Mouse (Mus musculus) limb, embryonic 14.5 days (tissue): ENCODE measurements around the gene Csgalnact2. TPM values are rescaled to one million over a fixed set of nuclear protein-coding genes. Genes with fewer than 3 reads are reported as not detected.

Source experiments
- ATAC-seq: fragments of 200-750 bp; cut with Nextera tagmentation; 2 replicates; pipeline ENCODE4 v1.8.0; 2017; ENCODE audit warnings: low read depth, moderate number of reproducible peaks, moderate TSS enrichment; ENCODE audit not compliant: low FRiP score
- DNase-seq: peaks from one replicate; pipeline ENCODE4 v3.0.0-alpha.2; 2015; ENCODE audit warnings: low spot score
- H3K27ac ChIP-seq: fragments of 300-500 bp; sonication (generic); replicated peaks from 2 replicates; pipeline ENCODE4 v1.5.1; 2014; ENCODE audit warnings: low read depth, mild to moderate bottlenecking, low read length, moderate library complexity, mixed read lengths
- H3K27me3 ChIP-seq: fragments of 300-500 bp; sonication (generic); 2 replicates; pipeline ENCODE4 v1.6.1; 2014; ENCODE audit warnings: low read length, mixed read lengths; ENCODE audit not compliant: control insufficient read depth, insufficient read depth
- H3K36me3 ChIP-seq: fragments of 300-500 bp; sonication (generic); 2 replicates; pipeline ENCODE4 v1.6.1; 2014; ENCODE audit warnings: mild to moderate bottlenecking, low read length, moderate library complexity, mixed read lengths; ENCODE audit not compliant: control insufficient read depth, insufficient read depth
- H3K4me1 ChIP-seq: fragments of 300-500 bp; sonication (generic); 2 replicates; pipeline ENCODE4 v1.6.1; 2014; ENCODE audit warnings: antibody characterized with exemption, low read length, mixed read lengths; ENCODE audit not compliant: control insufficient read depth, insufficient read depth
- H3K4me2 ChIP-seq: fragments of 300-500 bp; sonication (generic); replicated peaks from 2 replicates; pipeline ENCODE4 v1.6.1; 2014; ENCODE audit warnings: low read depth, mild to moderate bottlenecking, low read length, moderate library complexity; ENCODE audit not compliant: severe bottlenecking
- H3K4me3 ChIP-seq: fragments of 300-500 bp; sonication (generic); replicated peaks from 2 replicates; pipeline ENCODE4 v1.5.1; 2014; ENCODE audit warnings: low read length
- H3K9ac ChIP-seq: fragments of 300-500 bp; sonication (generic); 2 replicates; pipeline ENCODE4 v1.6.1; 2014; ENCODE audit warnings: mild to moderate bottlenecking, low read depth, low read length, moderate library complexity; ENCODE audit not compliant: severe bottlenecking
- H3K9me3 ChIP-seq: fragments of 300-500 bp; sonication (generic); 2 replicates; pipeline ENCODE4 v1.6.1; 2016; ENCODE audit warnings: low read length; ENCODE audit not compliant: control insufficient read depth
- POLR2A ChIP-seq: fragments of 200-500 bp; IDR thresholded peaks from 2 replicates; pipeline ENCODE4 v1.8.0; 2012; ENCODE audit warnings: inconsistent platforms, mild to moderate bottlenecking, moderate library complexity, borderline replicate concordance; ENCODE audit not compliant: insufficient read depth, insufficient read length; ENCODE audit errors: extremely low read depth
- WGBS: fragments of 180-500 bp; shearing (Covaris S2); extraction: QIAGEN DNeasy Blood & Tissue Kit; methylation state at CpG from one replicate; pipeline ENCODE4 v1.1.7; 2014; 5-methylcytosine and 5-hydroxymethylcytosine counted together
- polyA plus RNA-seq, 2 experiments: library from polyadenylated mRNA; depleted of rRNA in 1 of 2; stranded (reverse) in 1 of 2; unstranded in 1 of 2; fragments of >200 nt; fragmentation: Nextera tagmentation in 1 of 2; extraction: Ambion mirVana in 1 of 2; gene quantifications; 2 replicates each; pipeline versions ENCODE4 v1.2.1 to v1.2.3; 2012 to 2014

Gene Csgalnact2
- polyA plus RNA-seq, 2 experiments, result 11.6 to 20.8 TPM

- ATAC-seq (no peak), DNase-seq (no peak)
- H3K27ac ChIP-seq, result no peak overlapping the region
- no peak for TF ChIP-seq POLR2A
- no peaks in the 10 kb centered on the region for H3K4me1 ChIP-seq
- H3K27me3 ChIP-seq, result no peaks in the 10 kb centered on the region
- H3K4me2 ChIP-seq, result no peak overlapping the region
- no peaks in the 10 kb centered on the region for H3K9me3 ChIP-seq
- H3K4me3 ChIP-seq, result no peak overlapping the region
- WGBS, result 86% methylated on average over 14 of the region's 14 CpGs
- no peaks in the 10 kb centered on the region for H3K36me3 ChIP-seq
- H3K9ac ChIP-seq, result no peak overlapping the region
Observed at GRCm38 (mm10) chr6:118168106-118168505, 29.2 kb upstream of the Csgalnact2 start.

DNA sequence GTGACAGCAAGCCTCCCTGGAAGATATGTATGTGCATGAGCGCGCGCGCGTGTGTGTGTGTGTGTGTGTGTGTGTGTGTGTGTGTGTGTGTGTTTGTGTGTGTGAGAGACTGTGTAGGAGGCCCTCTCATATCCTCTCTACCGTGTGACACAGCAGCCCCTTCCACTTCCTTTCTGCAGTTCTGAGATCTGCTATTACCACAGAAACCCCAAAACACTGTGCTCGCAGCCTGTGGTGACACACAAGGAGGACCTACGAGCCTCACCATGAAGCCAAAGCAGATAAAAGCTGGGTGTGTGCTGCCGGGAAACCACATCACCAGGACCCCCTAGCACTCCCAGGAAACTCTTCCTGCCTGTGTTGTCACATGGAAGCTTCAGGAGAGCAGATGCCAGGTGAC lies 28.1 kb upstream of the Csgalnact2 start:
- ATAC-seq (no peak), DNase-seq (no peak)
- H3K27ac ChIP-seq, result no peak overlapping the region
- H3K9me3 ChIP-seq, result no peaks in the 10 kb centered on the region
- H3K27me3 ChIP-seq, result no peaks in the 10 kb centered on the region
- H3K4me3 ChIP-seq, result no peak overlapping the region
- 95% methylated on average over 9 of the region's 9 CpGs for WGBS
- H3K4me1 ChIP-seq, result no peaks in the 10 kb centered on the region
- H3K36me3 ChIP-seq, result no peaks in the 10 kb centered on the region
- no peak overlapping the region for H3K9ac ChIP-seq
- H3K4me2 ChIP-seq, result no peak overlapping the region
- no peak for TF ChIP-seq POLR2A

DNA sequence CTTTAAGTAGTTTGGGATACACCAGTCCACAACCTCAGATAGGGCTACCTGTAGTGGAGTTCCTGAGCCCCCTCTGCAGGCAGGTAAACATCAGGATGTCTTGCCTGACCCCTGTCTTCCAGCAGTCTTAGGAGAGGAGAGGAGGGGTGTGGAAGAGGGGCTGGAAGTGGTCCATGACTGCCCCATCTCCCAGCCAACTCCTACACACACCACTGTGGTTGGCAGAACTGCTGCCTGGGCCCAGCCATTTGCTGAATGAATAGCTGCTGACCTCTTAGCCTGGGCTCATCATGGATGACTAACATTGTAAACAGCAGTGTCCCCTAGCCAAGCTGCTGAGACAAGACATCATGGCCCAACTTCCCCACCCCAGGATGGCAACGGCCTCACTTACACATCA lies 26.6 kb upstream of the Csgalnact2 start:
- no peaks in the 10 kb centered on the region for H3K36me3 ChIP-seq
- H3K27ac ChIP-seq, result no peak overlapping the region
- no peak for TF ChIP-seq POLR2A
- no peaks in the 10 kb centered on the region for H3K27me3 ChIP-seq
- H3K4me2 ChIP-seq, result no peak overlapping the region
- no peak overlapping the region for H3K9ac ChIP-seq
- H3K4me3 ChIP-seq, result no peak overlapping the region
- H3K9me3 ChIP-seq, result no peaks in the 10 kb centered on the region
- DNase-seq (no peak), ATAC-seq (no peak)
- H3K4me1 ChIP-seq, result no peaks in the 10 kb centered on the region
- WGBS, result 79% methylated on average over 1 of the region's 1 CpGs

DNA sequence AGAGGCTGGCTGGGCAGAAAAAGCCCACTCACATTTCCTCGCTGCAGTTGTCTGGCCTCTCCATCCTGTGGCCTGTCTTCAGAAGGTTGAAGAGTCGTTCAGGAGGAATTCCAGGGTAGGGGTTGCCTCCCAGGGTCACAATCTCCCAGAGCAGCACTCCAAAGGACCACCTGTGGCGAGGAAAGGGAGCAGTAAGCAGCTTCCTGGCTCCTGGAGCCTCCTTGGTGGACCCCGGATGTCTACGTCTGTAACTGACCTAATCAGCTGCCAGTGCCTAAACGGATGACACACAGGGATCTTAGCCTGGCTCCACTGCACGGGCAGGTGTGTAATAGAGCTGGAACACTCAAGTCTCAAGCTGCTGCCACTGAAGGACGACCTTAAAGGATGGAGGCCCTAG lies 25.8 kb upstream of the Csgalnact2 start:
- DNase-seq, result no peak
- Histone ChIP-seq H3K4me1 (no peaks in the 10 kb centered on the region), H3K4me2 (no peak overlapping the region), H3K4me3 (no peak overlapping the region), H3K27ac (no peak overlapping the region), H3K9ac (no peak overlapping the region), H3K9me3 (no peaks in the 10 kb centered on the region), H3K27me3 (no peaks in the 10 kb centered on the region), H3K36me3 (no peaks in the 10 kb centered on the region)
- 69% methylated on average over 8 of the region's 8 CpGs for WGBS
- TF ChIP-seq POLR2A, result no peak
- ATAC-seq, result no peak

GRCm38 (mm10) chr6:118163086-118163485 lies 24.1 kb upstream of the Csgalnact2 start:
- no peaks in the 10 kb centered on the region for H3K36me3 ChIP-seq
- no peak overlapping the region for H3K4me2 ChIP-seq
- no peak overlapping the region for H3K27ac ChIP-seq
- H3K27me3 ChIP-seq, result no peaks in the 10 kb centered on the region
- 88% methylated on average over 2 of the region's 2 CpGs for WGBS
- no peak for TF ChIP-seq POLR2A
- DNase-seq (no peak), ATAC-seq (no peak)
- no peaks in the 10 kb centered on the region for H3K9me3 ChIP-seq
- no peak overlapping the region for H3K9ac ChIP-seq
- no peaks in the 10 kb centered on the region for H3K4me1 ChIP-seq
- no peak overlapping the region for H3K4me3 ChIP-seq
